Mouse (Mus musculus): Measurements from ENCODE around the gene Surf1.

Gene Surf1

DNA sequence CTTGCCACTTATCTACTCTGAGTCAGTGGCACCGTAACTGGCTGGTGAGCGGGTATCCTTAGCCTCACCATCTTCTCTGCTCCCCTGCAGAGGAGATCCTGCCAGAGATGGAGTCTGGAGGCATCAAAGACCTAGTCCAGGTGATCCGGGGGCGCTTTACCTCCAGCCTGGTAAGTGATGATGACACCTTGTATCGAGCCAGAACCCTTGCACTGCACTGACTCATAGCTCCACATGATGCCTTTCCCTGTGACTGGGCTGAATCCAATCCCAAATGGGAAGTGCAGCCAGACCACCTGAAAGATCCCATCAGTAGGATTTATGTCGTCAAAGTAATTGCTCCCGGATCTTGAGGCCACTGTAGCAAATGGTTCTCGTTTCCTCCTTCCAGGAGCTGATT is 36.5 kb upstream of the Surf1 start:
- Histone ChIP-seq H3K4me1 (replicated peaks; ENCODE audit: low read depth, low read length) (peaks cover 20% of the 10 kb centered on the region), H3K36me3 (ENCODE audit: insufficient read depth, low read length) (peaks cover 83% of the 10 kb centered on the region), H3K27me3 (ENCODE audit: insufficient read depth, low read length) (no peaks in the 10 kb centered on the region), H3K4me3 (replicated peaks; ENCODE audit: low read length) (no peak overlapping the region), H3K9me3 (ENCODE audit: low read length) (no peaks in the 10 kb centered on the region)
- TF ChIP-seq POU5F1 (IDR thresholded peaks at IDR 0.05; ENCODE audit: borderline replicate concordance, low read length) (no peak), NANOG (IDR thresholded peaks at IDR 0.05; ENCODE audit: borderline replicate concordance, low read length) (no peak), CTCF (conservative IDR thresholded peaks at IDR 0.05; ENCODE audit: low read length) (no peak)

DNA sequence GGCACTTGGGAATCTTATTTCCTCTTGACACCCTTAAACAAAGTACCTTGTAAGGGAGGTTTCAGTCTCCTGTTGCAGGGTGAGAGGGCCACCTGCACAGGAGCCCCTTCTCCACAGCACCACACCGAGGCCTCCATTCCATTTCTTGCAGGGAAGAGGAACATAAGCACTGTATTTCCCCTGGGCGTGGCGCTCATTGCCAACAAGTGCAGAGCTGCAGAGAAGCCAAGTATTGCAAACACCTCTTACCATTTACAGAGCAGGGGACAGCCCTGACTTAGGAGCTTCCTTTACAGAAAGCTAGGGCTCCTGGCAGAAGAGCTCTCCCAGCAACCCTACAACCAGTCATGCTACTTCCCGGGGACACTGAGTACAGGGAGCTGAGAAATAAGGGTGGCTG is 35.9 kb upstream of the Surf1 start:
- Histone ChIP-seq H3K4me3 (replicated peaks; ENCODE audit: low read length) (no peak overlapping the region), H3K9me3 (ENCODE audit: low read length) (no peaks in the 10 kb centered on the region), H3K36me3 (ENCODE audit: insufficient read depth, low read length) (peaks cover 76% of the 10 kb centered on the region), H3K27me3 (ENCODE audit: insufficient read depth, low read length) (no peaks in the 10 kb centered on the region), H3K4me1 (replicated peaks; ENCODE audit: low read depth, low read length) (peaks cover 27% of the 10 kb centered on the region)
- no peak for TF ChIP-seq CTCF (conservative IDR thresholded peaks at IDR 0.05; ENCODE audit: low read length)
- no peak for TF ChIP-seq POU5F1 (IDR thresholded peaks at IDR 0.05; ENCODE audit: borderline replicate concordance, low read length)
- TF ChIP-seq NANOG (IDR thresholded peaks at IDR 0.05; ENCODE audit: borderline replicate concordance, low read length): no peak

DNA sequence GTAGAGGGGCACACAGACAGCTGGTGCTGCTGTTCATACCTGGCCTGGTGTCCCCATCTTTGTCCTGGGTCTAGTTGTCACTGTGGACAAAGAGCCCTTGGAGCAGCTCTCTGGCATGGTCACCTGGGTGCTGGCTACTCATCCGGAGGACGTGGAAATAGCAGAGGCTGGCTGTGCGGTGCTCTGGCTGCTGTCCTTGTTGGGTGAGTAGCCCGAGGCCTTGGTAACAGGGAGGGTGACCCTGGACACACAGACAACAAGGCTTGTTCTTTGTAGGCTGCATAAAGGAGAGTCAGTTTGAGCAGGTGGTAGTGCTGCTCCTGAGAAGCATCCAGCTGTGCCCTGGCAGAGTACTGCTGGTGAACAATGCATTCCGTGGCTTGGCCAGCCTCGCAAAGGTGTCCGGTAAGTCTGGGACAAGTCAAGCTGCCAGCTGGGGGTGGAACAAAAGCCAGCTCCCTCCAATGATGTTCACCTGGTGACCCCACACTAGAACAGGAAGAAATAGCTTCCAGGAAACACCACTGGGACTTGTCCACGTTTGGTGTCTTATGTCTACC is 35.1 kb upstream of the Surf1 start:
- TF ChIP-seq CTCF (conservative IDR thresholded peaks at IDR 0.05; ENCODE audit: low read length) (no peak), NANOG (IDR thresholded peaks at IDR 0.05; ENCODE audit: borderline replicate concordance, low read length) (no peak), POU5F1 (IDR thresholded peaks at IDR 0.05; ENCODE audit: borderline replicate concordance, low read length) (no peak)
- Histone ChIP-seq H3K36me3 (ENCODE audit: insufficient read depth, low read length) (peaks cover 69% of the 10 kb centered on the region), H3K9me3 (ENCODE audit: low read length) (no peaks in the 10 kb centered on the region), H3K27me3 (ENCODE audit: insufficient read depth, low read length) (0 out of 2 replicates have a peak, but pooled peaks cover 2% of the 10 kb centered on the region), H3K4me1 (replicated peaks; ENCODE audit: low read depth, low read length) (peaks cover 28% of the 10 kb centered on the region), H3K4me3 (replicated peaks; ENCODE audit: low read length) (no peak overlapping the region)

DNA sequence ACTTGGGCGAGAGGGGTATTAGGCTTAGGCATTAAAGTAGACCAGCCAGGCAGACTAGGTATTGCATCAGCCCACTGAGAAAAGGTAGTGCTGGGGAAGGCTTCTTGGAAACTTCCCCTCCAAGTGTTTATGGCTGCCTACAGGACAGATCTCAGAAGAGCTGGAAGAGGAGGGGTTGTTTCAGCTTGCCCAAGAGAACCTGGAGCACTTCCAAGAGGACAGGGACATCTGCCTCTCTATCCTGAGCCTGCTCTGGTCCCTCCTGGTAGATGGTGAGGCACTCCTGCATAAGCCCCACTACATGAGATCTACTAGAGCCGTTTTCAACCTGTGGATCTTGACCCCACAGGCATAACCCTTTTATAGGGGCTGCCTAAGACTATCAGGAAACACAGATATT is 34.1 kb upstream of the Surf1 start:
- no peaks in the 10 kb centered on the region for H3K9me3 ChIP-seq (ENCODE audit: low read length)
- TF ChIP-seq POU5F1 (IDR thresholded peaks at IDR 0.05; ENCODE audit: borderline replicate concordance, low read length) (no peak), NANOG (IDR thresholded peaks at IDR 0.05; ENCODE audit: borderline replicate concordance, low read length) (no peak), CTCF (conservative IDR thresholded peaks at IDR 0.05; ENCODE audit: low read length) (no peak)
- no peak overlapping the region for H3K4me3 ChIP-seq (replicated peaks; ENCODE audit: low read length)
- H3K36me3 ChIP-seq (ENCODE audit: insufficient read depth, low read length): peaks cover 58% of the 10 kb centered on the region
- H3K27me3 ChIP-seq (ENCODE audit: insufficient read depth, low read length): peaks cover 8% of the 10 kb centered on the region
- H3K4me1 ChIP-seq (replicated peaks; ENCODE audit: low read depth, low read length): peaks cover 28% of the 10 kb centered on the region

DNA sequence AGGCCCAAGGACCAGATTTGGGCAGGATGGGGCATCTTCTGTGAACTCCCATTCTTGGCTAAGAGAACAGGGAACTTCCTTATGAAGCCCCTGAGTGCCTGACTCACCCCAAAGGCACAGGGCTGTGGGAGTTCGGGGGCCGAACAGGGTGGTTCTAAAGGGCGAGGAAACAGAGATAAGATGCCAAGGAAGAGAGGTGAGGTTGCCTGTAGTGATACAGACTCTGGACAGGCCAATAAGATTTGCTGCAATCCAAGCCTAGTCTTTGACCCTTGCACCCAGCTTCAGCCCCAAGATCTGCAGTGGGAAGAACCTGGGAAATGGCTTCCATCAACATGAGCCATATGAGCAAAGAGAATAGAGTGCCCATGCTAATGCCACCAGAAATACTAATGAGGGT is 26.9 kb upstream of the Surf1 start:
- no peak for TF ChIP-seq CTCF (conservative IDR thresholded peaks at IDR 0.05; ENCODE audit: low read length)
- no peak for TF ChIP-seq NANOG (IDR thresholded peaks at IDR 0.05; ENCODE audit: borderline replicate concordance, low read length)
- 0 out of 2 replicates have a peak, but pooled peaks cover 10% of the 10 kb centered on the region for H3K4me1 ChIP-seq (replicated peaks; ENCODE audit: low read depth, low read length)
- H3K9me3 ChIP-seq (ENCODE audit: low read length): no peaks in the 10 kb centered on the region
- no peaks in the 10 kb centered on the region for H3K36me3 ChIP-seq (ENCODE audit: insufficient read depth, low read length)
- H3K27me3 ChIP-seq (ENCODE audit: insufficient read depth, low read length): peaks cover 14% of the 10 kb centered on the region
- no peak overlapping the region for H3K4me3 ChIP-seq (replicated peaks; ENCODE audit: low read length)

DNA sequence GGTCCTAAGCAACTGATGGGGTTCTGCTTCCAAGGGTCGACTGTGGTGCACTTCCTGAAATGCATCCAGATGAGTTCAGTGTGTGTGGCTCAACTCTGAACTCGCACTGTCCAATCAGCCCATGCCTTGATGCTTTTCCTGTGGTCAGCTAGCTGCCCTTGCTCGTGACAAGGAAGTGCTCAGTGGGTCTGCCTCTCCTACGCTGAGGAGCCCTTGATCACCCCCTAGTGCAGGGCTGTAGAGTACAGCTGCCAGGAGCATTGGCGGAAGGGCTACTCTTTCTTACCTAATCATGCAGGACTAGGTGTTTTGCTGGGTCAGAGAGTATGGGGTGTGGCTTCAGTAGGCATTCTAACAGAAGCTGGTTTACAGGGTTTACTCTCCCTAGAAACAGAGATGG is 25.2 kb upstream of the Surf1 start:
- Histone ChIP-seq H3K36me3 (ENCODE audit: insufficient read depth, low read length) (no peaks in the 10 kb centered on the region), H3K27me3 (ENCODE audit: insufficient read depth, low read length) (peaks cover 13% of the 10 kb centered on the region), H3K4me3 (replicated peaks; ENCODE audit: low read length) (no peak overlapping the region), H3K9me3 (ENCODE audit: low read length) (no peaks in the 10 kb centered on the region), H3K4me1 (replicated peaks; ENCODE audit: low read depth, low read length) (no peaks in the 10 kb centered on the region)
- no peak for TF ChIP-seq CTCF (conservative IDR thresholded peaks at IDR 0.05; ENCODE audit: low read length)
- TF ChIP-seq NANOG (IDR thresholded peaks at IDR 0.05; ENCODE audit: borderline replicate concordance, low read length): no peak
- TF ChIP-seq POU5F1 (IDR thresholded peaks at IDR 0.05; ENCODE audit: borderline replicate concordance, low read length): no peak

DNA sequence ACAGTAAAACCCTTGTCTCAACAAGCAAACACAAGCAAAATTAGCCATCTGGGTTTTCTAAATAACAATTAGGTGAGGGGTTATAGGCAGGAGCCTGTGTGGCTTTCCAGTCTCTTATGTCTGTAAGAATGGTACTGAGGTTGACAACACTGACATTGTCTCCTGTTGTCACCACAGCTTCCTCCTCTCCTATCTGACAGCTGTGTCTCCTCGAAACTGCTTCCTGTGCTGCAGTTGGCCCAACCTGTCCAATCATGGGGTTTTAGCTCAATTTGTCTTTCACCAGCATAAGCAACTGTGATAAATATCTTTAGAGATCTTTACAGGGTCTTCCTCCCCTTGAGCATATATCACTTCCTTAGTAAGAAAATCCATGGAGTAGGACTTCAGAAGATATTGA is 20.1 kb upstream of the Surf1 start:
- no peaks in the 10 kb centered on the region; the same call in 1 of the 2 replicates for H3K27me3 ChIP-seq (ENCODE audit: insufficient read depth, low read length)
- peaks cover 5% of the 10 kb centered on the region for H3K36me3 ChIP-seq (ENCODE audit: insufficient read depth, low read length)
- no peak overlapping the region for H3K4me3 ChIP-seq (replicated peaks; ENCODE audit: low read length)
- H3K4me1 ChIP-seq (replicated peaks; ENCODE audit: low read depth, low read length): peaks cover 25% of the 10 kb centered on the region
- H3K9me3 ChIP-seq (ENCODE audit: low read length): no peaks in the 10 kb centered on the region
- no peak for TF ChIP-seq NANOG (IDR thresholded peaks at IDR 0.05; ENCODE audit: borderline replicate concordance, low read length)
- TF ChIP-seq CTCF (conservative IDR thresholded peaks at IDR 0.05; ENCODE audit: low read length): no peak
- no peak for TF ChIP-seq POU5F1 (IDR thresholded peaks at IDR 0.05; ENCODE audit: borderline replicate concordance, low read length)

DNA sequence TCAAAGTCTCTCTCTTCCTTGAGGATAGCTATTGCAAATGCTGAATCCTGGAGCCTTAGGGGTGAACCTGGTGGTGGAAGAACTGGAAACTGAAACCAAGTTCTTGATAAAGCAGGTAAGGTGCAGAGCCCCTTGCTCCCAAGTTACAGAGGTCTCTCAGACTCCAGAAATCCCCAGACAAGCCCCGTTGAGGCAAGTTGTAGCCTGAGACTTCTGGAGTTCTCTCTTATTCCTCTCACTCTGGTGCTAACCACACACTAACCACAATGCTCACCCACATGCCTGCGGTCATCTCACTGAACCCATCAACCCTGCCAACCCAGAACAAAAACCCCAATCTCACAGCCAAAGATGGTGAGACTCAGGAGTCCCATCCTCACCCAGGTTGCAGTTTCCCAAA is 19.0 kb upstream of the Surf1 start:
- Histone ChIP-seq H3K9me3 (ENCODE audit: low read length) (no peaks in the 10 kb centered on the region), H3K36me3 (ENCODE audit: insufficient read depth, low read length) (peaks cover 16% of the 10 kb centered on the region), H3K27me3 (ENCODE audit: insufficient read depth, low read length) (no peaks in the 10 kb centered on the region; the same call in 1 of the 2 replicates), H3K4me3 (replicated peaks; ENCODE audit: low read length) (no peak overlapping the region), H3K4me1 (replicated peaks; ENCODE audit: low read depth, low read length) (peaks cover 36% of the 10 kb centered on the region)
- TF ChIP-seq NANOG (IDR thresholded peaks at IDR 0.05; ENCODE audit: borderline replicate concordance, low read length) (no peak), CTCF (conservative IDR thresholded peaks at IDR 0.05; ENCODE audit: low read length) (no peak), POU5F1 (IDR thresholded peaks at IDR 0.05; ENCODE audit: borderline replicate concordance, low read length) (no peak)

Measured in E14TG2a.4 (cell line).